Mouse (Mus musculus) olfactory bulb, adult 2 months (tissue): Measurements from ENCODE around the gene Grik3.

Experiments used
- CTCF ChIP-seq: fragments of 200-500 bp; IDR thresholded peaks from 2 replicates; pipeline ENCODE4 v1.5.1; 2012; ENCODE audit warnings: low read depth, mild to moderate bottlenecking, low read length, moderate library complexity; ENCODE audit not compliant: insufficient read depth
- POLR2A ChIP-seq: fragments of 200-500 bp; IDR thresholded peaks from 2 replicates; pipeline ENCODE4 v1.6.1; 2012; ENCODE audit warnings: mild to moderate bottlenecking, low read depth, low read length, moderate library complexity; ENCODE audit not compliant: insufficient read depth

DNA sequence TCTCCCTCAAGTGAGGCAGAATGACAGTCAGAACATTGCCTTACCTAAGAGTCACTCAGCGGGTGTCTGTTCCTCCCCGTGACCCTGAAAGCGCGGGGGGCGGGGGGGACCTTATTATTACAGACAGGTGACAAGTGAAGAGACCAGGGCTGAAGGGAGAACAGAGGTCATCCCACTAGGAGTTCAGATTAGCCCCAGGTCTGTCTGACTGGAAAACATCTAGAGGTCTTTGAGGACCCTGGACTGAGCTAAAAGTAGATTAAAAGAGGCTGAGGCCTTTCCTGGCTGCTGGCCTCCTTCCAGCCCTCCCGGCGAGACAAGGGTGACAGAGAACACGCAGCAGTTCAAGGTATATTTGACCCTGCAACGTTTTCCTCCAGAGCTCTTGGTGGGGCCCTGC, 150.0 kb downstream of the Grik3 start:
- TF ChIP-seq CTCF (no peak), POLR2A (no peak)
